Mouse (Mus musculus) spleen, postnatal 0 days (tissue): Measurements from ENCODE around the gene Tent4b. TPM values are rescaled to one million over a fixed set of nuclear protein-coding genes. Genes with fewer than 3 reads are reported as not detected.

Experiments
- polyA plus RNA-seq: library from polyadenylated mRNA; unstranded; fragments of >200 nt; fragmentation: Nextera tagmentation; extraction: Ambion mirVana; gene quantifications from 2 replicates; pipeline ENCODE4 v1.2.1, GENCODE M21; 2015

Tent4b gene
- polyA plus RNA-seq, result 5.7 and 5.8 TPM in 2 replicates

DNA sequence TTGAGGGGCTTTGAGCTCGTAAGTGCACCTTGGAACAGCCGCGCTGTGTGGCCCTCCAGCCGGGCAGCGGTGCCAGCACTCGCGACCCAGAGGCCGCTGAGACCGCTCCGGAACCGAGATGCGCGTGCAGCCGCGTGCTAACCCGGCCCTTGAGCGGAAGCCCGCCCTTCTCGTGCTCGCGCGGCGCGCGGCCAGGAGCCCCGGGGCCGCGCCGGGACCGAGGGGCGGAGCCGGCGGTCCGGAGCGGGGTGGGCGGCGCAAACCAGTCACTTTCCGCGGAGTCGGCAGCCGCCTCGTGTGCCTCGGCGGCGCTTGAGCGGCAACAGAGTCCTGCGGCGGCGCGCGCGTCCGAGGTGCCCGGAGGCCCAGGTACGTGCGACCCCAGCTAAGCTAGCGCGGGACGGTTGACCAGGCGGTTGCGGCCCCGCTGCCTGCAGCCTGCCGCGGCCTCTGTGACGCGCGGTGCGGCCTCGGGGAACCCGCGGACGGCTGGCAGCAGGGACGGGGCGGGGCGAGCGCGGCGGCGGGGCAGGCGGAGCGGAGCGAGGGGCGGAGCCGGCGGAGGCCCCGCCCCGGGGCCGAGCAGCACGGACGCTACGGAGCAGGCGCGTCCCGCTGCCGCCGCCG, at the start of gene Tent4b:
TSS of gene Tent4b (plus strand) at position 269 of the 627 bp plus-strand sequence.

DNA sequence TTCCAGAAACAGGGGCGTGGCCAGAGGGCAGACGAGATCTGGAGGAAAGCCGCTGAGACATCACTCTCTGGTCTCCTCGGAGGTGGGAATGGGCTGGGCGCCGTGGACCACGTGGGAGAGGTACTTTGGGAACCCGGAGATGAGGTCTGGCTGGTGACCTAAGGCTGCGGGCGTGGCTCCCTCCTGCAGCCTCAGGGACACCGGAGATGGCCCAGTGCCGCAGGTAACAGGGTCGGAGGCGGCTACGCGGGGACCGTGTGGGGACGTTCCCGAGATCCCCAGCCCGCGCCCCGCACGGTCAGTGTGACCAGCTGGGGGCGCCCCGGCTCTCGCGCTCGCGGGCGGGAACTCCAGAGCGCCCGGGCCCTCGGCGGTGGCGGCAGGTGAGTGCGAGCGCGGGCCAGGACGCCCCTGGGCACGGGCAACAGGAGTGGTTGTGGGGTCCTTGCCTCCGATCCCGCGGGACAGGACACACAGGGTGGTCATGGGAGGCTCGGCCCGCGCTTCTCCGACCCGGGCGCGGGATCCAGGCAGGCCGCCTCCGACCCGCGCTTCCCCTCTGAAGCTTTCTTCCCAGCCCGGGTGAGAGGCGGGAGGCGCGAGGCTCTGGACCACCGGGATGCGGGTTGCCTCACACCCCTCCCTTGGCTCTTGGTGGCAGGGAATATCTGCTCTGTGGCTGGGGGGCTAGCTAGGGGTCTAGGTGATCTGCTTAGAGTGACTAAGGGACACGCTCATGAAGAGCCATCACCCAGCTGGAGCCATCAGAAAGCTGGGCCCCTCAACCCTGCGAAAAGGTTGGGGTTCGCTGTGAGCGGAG, 73.4 kb downstream of the Tent4b start, which contains the start of gene Adcy7:
TSS of gene Adcy7 (plus strand) at position 173 of the 820 bp plus-strand sequence.

Other genes with a start within 250 kb of the Tent4b start
- 2.6 and 3.7 TPM in 2 replicates for gene Zfp423, start 239.6 kb upstream of the Tent4b start, polyA plus RNA-seq
- gene Cnep1r1, start 80.4 kb upstream of the Tent4b start, polyA plus RNA-seq, result 35.2 and 37.2 TPM in 2 replicates
- gene Heatr3, start 61.4 kb upstream of the Tent4b start, polyA plus RNA-seq, result 23.6 and 26.3 TPM in 2 replicates
- 32.8 and 34.7 TPM in 2 replicates for gene Adcy7, start 73.2 kb downstream of the Tent4b start, polyA plus RNA-seq
- 58.0 and 58.3 TPM in 2 replicates for gene Brd7, start 163.0 kb downstream of the Tent4b start, polyA plus RNA-seq